Mouse (Mus musculus): ENCODE measurements at regions not wholly inside any gene's neighbourhood (a gene's known extent, or its start where the extent isn't known, plus 50 kb on each side); places are given as distances from the start of the nearest gene placed in this dataset.

GRCm38 (mm10) chr7:63346393-63346730 lies 98.2 kb upstream of the Otud7a start:
- H3K27ac ChIP-seq (ENCODE audit: control insufficient read depth, insufficient read depth, low read depth, low read length, poor library complexity): no peak overlapping the region
- no peak for TF ChIP-seq POLR2A (IDR thresholded peaks at IDR 0.05; ENCODE audit: borderline replicate concordance, control insufficient read depth, low read depth, low read length)
- no peak for TF ChIP-seq CTCF (IDR thresholded peaks at IDR 0.05; ENCODE audit: control insufficient read depth, insufficient read depth, low read length)
- H3K4me3 ChIP-seq (replicated peaks; ENCODE audit: control insufficient read depth, low read depth, low read length): no peak overlapping the region
- no peaks in the 10 kb centered on the region for H3K4me1 ChIP-seq (ENCODE audit: control insufficient read depth, insufficient read depth, low read length)
- 77% methylated on average over 2 of the region's 2 CpGs for WGBS
